Mouse (Mus musculus) activated CD4-positive, CD25-positive, alpha-beta regulatory T cell, adult 9 weeks (primary cell): ENCODE data around the gene Slc30a3. TPM values are rescaled to one million over a fixed set of nuclear protein-coding genes. Genes with fewer than 3 reads are reported as not detected.

Experiments used
- polyA plus RNA-seq: library from polyadenylated mRNA; unstranded; fragments of 100-300 nt; shearing (Covaris generic); gene quantifications from one replicate; pipeline ENCODE4 v1.2.1, GENCODE M21; 2017

Gene Slc30a3
- 0.60 TPM for polyA plus RNA-seq

DNA sequence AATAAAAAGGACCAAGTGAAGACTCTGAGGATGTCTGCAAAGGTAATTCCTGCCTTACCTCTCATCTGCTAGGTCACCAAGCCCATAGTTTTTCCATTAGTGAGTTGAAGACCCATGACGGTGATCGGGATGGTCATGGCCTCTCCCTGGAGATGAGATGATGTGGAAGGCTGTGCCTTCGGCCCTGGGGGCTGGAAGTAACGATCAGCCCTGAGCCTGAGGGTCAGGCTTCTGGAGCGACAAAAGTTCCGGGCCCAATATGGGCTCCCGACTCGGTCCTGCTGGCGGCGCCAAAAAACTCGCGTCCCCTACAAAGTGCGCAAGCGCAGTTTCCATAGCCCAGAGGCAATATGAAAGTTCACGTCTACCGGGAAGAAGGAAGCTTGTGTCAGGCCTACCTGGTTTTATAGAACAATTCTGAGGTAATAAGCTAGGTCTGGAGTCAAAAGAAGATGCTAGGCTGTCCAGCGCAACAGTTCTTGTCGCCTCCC, at the start of gene Slc30a3:
Gene Slc30a3 (minus strand): TSS at position 238 of the 491 bp plus-strand sequence.

DNA sequence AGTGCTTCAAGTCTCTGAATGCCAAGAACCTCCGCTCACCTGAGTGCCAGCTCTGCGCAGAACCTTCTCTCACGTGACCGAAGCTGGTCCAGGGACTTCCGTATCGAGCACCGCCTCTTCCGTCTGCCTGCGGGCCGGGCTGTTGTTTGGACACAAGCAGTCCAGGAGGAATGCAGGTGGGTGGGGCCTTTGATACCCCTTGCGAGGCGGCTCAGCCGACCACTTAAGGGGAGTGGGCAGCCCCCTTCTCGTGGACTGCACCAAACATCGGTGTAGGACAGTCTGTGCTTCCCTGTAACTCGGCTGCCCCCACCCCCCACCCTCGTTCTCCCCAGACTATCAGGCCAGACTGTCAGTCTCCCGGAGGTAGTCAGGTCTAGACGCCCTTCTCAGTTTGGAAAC, 46.1 kb upstream of the Slc30a3 start, which contains the start of gene Mpv17:
Gene Mpv17 (minus strand): TSS at position 100 of the 402 bp plus-strand sequence.

DNA sequence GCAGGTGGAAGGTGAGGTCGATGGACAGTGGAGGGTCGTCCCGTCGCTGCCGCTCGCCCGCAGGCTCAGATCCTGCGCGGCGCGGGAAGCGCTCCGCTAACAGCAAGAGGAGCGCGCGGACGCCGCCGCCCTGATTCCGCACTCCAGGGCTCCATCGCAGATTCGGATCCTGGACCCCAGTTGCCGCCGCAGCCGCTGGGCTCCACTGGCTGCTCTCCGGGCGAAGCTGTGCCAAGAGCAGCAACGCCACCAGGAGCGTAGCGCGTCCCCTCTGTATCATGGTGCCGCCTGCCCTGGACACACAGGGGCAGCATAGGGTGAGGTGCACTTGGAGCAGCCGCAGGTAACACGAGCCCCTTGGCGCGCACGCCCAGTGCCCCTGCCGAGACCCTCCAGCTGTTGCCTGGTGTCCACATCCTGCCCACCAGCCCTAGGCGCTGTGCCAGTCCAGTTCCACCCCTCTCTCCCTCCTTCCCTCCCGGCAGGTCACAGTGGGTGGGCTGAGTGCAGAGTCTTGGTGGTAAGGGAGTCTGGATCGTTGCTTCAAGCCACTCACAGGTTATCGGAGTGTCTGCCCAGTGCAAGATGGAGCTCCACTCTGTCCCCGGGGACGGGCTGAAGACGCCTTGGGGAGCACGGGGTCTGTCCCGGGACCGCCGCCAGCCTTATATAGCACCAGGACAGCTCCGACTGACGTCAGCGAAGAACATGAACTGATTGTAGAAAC, 30.4 kb upstream of the Slc30a3 start, which contains the start of gene Ucn:
Gene Ucn (minus strand): TSS at position 589 of the 727 bp plus-strand sequence.

DNA sequence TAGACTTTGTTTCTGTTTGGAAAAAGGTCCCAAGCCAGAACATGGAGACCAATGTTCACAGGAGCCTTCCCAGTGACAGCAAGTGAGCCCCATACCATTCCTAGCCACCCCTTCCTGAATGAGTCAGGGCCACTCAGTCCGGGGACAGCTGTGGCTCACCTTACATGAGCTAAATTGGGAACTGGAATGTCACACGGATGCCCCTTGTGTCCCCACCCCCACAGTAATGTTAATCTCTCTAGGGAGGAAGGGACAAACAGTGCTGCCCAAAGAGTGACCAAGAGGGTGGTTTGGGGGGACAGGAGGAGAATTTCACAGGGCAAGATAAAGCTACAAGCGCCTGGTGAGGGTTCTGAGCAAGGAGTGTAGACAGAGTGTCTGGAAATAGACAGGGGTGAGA, 8.3 kb upstream of the Slc30a3 start, which contains the start of gene Trim54:
Gene Trim54 (plus strand): TSS at position 359 of the 400 bp plus-strand sequence.

DNA sequence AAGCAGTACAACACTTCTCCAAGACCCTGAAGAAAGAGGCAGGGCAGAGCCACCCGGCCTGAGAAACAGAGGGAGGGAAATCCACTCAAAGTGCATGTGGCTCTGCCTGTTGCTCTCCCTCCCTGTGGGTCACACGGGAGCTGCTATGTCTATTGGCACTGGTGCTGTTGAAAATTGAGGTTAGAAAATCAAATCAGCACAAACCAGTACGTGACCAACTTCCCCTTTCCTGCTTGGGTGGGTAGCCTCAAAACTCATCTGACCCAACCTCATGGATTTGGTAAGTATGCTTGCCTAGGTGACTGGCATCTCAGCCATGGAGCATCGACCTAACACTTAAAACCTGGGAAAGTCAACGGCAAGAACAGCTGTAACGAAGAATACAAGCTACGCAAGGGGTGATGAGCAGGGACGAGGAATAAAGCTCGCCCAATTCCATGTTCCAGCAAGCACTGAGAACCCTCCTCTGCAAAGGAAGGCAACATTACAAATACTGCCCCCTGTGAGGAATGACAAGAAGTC, 2.2 kb downstream of the Slc30a3 start, which contains the start of gene Dnajc5g:
Gene Dnajc5g (plus strand): TSS at position 472 of the 522 bp plus-strand sequence.

DNA sequence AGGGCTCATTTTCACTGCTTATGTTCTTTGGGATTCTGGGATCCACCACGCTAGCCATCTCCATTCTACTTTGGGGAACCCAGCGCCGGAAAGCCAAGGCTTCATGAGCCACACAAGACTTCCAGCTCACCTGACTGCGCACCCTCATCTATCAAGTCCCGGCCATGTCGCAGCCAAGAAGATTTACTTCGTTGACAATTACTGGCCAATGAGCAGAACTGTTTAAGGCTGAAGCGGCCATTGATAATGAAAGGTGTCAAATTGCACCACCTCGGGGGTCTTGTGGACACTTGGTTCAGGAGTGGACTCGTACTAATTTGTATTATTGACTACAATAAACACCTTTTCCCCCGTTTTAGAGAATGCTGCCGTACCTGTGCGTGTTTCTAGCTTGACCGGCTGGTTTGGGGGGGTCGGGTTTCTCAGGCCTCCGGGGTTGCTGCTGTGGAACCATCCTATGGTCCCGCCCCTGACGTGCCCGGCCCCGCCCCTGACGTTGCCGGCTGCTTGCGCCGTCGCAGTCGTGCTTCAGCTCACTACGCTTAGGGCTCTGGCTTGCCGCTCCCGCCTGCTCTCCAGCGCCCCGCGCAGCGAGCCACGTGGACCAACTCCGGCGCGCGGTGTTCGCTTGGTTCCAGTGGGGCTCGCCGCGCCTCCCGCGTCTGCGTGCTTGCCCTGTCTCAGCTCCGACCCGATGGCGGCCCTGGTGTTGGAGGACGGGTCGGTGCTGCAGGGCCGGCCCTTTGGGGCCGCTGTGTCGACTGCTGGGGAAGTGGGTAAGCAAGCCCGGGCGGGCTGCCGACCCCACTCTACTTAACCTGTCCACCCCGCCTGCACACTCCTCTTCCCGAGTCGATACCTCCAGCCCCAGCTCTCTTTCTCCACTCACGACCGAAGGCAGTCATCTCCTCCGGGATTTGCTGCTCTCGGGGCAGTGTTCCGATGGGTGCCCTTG, 53.5 kb downstream of the Slc30a3 start, which contains the start of gene Cad:
Gene Cad (plus strand): TSS at position 520 of the 955 bp plus-strand sequence.

DNA sequence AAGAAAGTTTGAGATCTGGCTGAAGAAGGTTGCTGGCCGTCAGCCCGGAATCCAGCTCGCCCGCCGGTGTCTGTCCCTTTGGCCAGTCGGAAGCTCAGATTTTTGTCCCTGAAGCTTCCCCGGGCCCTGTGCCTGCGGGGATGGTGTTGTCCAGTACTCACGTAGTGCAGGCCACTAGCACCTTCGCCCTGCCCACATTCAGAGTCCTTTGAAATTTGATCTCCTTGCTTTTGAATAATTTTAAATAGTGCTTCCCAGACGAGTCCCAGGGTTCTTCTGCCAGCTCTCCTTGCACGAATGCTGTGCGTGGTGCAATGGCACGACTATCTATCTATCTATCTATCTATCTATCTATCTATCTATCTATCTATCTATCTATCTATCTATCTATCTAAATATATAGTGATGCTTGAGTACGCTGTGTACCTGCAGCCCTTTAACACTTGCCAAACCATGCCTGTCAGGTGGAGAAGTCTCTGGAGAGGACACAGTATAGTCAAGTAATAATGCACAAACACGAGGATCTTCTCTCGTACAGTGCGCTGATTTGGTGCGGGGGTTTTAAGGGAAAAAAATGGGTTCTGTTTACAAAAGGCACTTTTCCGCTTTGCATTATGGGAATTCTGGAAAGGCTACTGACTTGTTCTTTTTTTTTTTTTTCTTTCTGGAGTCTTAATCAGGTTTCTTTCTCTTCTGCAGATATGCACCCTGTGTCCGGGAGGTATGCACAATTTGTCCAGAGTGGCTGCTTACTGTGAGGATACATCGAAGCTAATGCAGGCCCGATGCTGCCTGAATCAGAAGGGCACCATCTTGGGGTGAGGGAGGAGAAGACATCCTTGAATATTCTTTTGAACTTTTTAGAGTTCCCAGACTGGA, 59.0 kb downstream of the Slc30a3 start, which contains the start of gene Slc5a6:
Gene Slc5a6 (minus strand): TSS at position 162 of the 879 bp plus-strand sequence.

DNA sequence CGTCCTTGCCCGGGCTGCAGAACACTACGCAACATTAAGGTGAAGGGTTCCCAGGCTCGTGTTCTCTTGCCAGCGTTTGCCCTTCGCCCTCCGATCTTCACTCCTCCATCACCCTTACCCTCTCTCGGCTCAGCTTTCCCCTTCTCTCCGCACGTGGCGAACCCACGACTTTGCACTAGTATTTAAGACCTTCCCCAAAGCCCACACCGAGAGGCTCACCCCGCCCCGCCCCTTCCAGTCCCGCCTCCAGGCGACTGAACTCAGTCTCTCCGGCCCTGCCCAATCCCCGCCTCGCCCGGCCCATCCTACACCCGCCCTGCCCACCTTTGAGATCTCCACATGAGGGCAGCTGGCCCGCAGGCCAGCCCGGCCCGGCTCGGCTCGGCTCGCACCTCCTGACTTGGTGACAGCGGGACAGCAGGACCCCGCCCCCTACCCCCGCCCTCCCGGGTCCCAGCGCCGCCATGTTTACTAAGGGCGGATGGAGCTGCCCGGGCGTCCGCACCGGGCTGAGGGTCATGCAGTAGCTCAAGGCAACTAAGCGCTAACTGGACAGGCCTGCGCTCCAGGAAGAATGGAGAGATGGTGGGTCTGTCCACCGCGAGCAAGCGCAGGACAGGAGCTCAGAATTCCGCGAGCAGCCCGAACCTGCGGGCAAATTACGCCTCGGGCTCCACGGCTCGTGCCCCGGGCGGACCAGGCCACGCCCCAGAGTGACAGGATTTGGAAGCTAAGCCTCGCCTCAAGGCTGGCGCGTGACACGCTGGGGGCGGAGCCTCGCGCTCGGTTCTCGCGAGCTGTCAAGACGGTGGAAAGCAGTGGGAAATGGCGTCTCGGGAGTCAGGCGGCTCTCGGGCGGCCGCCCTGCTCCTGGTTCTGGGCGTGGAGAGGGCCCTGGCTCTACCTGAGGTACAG, 59.9 kb downstream of the Slc30a3 start, which contains the start of gene Atraid:
Gene Atraid (plus strand): TSS at position 465 of the 915 bp plus-strand sequence.

Other genes starting within 250 kb of the Slc30a3 start
- gene Tmem214, start 240.2 kb downstream of the Slc30a3 start, polyA plus RNA-seq: 80.4 TPM
- gene Agbl5, start 219.5 kb downstream of the Slc30a3 start, polyA plus RNA-seq: 15.4 TPM
- gene Ost4, start 200.4 kb downstream of the Slc30a3 start, polyA plus RNA-seq: 326 TPM
- gene Emilin1, start 194.8 kb downstream of the Slc30a3 start, polyA plus RNA-seq: 4.9 TPM
- 20.8 TPM for gene Khk, start 186.8 kb downstream of the Slc30a3 start, polyA plus RNA-seq
- gene Cgref1, start 162.6 kb downstream of the Slc30a3 start, polyA plus RNA-seq: not detected
- gene Preb, start 147.9 kb downstream of the Slc30a3 start, polyA plus RNA-seq: 204 TPM
- not detected for gene Tcf23, start 139.6 kb downstream of the Slc30a3 start, polyA plus RNA-seq
- 91.2 TPM for gene Atraid, start 59.9 kb downstream of the Slc30a3 start, polyA plus RNA-seq
- gene Slc5a6, start 59.3 kb downstream of the Slc30a3 start, polyA plus RNA-seq: 10.9 TPM
- 29.7 TPM for gene Cad, start 53.5 kb downstream of the Slc30a3 start, polyA plus RNA-seq
- not detected for gene Dnajc5g, start 2.0 kb downstream of the Slc30a3 start, polyA plus RNA-seq
- gene Trim54, start 8.5 kb upstream of the Slc30a3 start, polyA plus RNA-seq: not detected
- not detected for gene Ucn, start 30.6 kb upstream of the Slc30a3 start, polyA plus RNA-seq
- 48.8 TPM for gene Mpv17, start 46.0 kb upstream of the Slc30a3 start, polyA plus RNA-seq
- gene Gm29609, start 71.7 kb upstream of the Slc30a3 start, polyA plus RNA-seq: 2.1 TPM
- 106 TPM for gene Gtf3c2, start 71.9 kb upstream of the Slc30a3 start, polyA plus RNA-seq
- 135 TPM for gene Snx17, start 85.0 kb upstream of the Slc30a3 start, polyA plus RNA-seq
- 73.7 TPM for gene Eif2b4, start 85.2 kb upstream of the Slc30a3 start, polyA plus RNA-seq
- 27.9 TPM for gene Zfp513, start 94.1 kb upstream of the Slc30a3 start, polyA plus RNA-seq
- gene Ppm1g, start 112.5 kb upstream of the Slc30a3 start, polyA plus RNA-seq: 57.5 TPM
- 188 TPM for gene Nrbp1, start 132.6 kb upstream of the Slc30a3 start, polyA plus RNA-seq
- gene Gm9970, start 133.0 kb upstream of the Slc30a3 start, polyA plus RNA-seq: not detected
- 37.1 TPM for gene Krtcap3, start 143.5 kb upstream of the Slc30a3 start, polyA plus RNA-seq
- 14.7 TPM for gene Ift172, start 182.9 kb upstream of the Slc30a3 start, polyA plus RNA-seq
- gene Fndc4, start 187.8 kb upstream of the Slc30a3 start, polyA plus RNA-seq: not detected
- gene Gckr, start 189.2 kb upstream of the Slc30a3 start, polyA plus RNA-seq: not detected